Mouse (Mus musculus) spleen, postnatal 4 days (tissue): Measurements from ENCODE around the gene Lrba.

Experiments
- DNase-seq, 2 experiments: peaks; one replicate each; pipeline ENCODE4 v3.0.0; 2022; ENCODE audit warnings: low spot score in 2 of 2

Lrba gene

DNA sequence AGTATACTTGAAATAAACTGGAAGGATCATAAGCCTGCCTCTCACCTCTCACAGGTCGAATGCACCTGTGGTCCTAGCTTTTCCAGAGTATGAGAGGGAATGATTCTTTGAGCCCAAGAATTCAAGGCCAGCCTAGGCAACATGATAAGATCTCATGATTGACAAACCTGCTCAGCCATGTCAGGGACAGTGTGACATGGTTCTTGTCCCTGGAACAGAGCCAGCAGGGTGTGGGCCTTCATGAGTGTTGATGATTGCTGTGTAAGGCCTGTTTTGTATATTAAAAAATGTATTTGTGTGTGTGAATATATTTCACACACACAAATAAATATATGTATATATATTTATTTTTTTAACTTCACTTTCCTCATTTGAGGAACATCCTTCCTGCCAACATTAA is 29.3 kb downstream of the Lrba start:
- no peak for DNase-seq

DNA sequence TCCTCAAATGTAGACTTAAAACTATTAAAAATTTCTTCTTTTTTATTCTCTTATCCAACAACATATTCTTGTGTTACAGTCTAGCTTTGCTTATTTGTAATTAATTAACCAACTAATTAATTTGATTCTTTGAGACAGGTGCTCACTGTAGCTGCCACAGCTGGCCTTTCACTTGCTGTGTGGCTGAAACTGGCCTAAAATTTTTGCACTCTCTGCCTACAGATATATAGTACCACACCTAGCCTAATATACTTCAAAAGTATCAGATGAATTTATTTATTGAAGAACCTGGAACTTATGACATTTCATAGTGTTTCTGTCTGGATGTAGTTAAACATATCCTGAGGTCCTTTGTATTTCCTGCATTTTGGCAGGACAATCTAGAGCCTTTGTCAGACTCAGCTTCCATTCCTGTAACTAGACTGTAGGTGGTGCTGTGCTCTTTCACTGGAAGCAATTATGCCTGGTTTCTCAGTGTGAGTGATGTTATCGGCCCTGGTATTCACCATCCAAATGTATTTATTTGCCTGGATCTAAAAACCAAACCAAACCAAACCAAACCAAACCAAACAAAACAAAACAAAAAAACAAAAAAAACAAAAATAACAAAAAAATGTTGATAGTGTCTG is 43.7 kb downstream of the Lrba start:
- no peak for DNase-seq

DNA sequence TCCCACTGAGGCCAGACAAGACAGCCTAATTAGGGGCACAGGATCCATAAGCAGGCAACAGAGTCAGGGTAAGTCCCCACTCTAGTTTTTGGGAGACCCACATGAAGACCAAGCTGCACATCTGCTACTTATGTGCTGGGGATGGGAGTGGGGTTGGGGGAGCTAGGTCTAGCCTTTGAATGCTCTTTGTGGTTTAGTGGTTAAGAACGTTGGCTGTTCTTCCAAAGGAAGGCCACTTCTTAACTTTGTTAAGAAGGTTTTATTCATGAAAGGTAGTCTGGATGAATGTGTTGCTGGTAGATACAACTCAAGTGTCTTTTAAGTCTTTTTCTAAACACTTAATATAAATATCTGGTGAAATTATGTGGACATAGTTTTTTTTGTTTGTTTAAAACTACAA is 51.2 kb downstream of the Lrba start:
- DNase-seq, result no peak

DNA sequence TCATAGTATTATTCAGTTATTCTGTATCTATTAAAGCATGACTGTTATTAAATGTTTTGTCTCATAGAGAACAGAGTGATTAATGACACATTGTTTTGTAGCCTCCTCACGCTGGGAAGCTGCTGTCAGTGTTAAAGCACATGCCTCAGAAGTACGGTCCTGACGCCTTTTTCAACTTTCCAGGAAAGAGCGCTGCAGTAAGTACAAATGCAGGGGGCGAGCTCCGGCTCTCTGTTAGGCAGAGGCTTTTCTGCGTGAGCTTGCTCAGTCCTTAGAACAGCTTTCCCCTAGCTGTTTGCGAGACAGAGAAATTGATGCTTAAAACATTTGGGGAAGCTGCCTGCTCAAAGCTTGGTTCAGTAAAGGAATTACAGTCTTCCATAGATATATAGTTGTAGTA is 66.8 kb downstream of the Lrba start:
- no peak for DNase-seq

DNA sequence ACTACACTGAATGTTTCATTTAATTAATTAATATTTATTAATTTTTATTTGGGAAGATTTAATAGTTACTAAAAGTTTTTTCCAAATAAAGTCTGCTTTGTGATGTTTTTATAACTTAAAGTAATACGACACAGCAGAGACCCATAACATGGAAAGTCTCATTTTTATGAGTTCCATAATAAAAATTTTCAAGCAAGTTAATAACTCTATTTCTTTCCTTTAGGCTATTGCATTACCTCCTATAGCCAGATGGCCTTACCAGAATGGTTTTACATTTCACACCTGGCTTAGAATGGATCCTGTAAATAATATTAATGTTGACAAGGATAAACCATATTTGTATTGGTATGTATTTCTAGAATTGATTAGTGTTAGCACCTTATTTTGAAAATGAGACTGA is 70.4 kb downstream of the Lrba start:
- no peak for DNase-seq

DNA sequence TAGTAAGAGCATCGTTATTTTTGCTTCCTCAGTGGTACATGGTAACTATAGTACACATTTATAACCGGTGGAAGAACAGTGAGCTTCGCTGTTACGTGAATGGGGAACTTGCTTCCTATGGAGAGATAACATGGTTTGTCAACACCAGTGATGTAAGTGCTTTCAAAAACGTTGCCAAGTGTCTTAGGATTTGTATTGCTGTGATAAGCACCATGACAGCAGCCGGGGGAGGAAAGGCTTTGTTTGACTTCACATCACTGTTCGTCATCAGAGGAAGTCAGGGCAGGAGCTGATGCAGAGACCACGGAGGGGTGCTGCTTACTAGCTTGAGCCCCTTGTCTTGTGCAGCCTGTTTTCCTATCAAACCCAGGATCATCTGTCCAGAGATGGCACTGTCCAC is 71.7 kb downstream of the Lrba start:
- no peak for DNase-seq

DNA sequence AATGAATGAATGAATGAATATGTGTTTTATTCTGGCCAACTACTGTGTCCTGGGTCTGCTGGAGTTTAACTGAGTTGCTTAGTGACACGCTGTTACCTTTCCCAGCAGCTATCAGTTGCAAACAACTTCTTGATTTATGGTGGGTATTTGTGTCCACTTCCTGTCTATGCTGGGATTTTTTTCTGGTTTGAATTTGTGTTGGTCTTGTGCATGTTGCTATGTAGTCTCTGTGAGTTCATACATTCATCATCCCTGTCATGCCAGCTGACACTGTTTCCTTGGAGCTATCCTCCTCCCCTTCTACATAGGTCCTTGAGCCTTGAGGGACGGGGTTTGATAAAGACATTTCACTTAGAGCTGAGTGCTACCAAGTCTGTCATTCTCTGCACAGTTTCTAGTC is 84.4 kb downstream of the Lrba start:
- no peak for DNase-seq

DNA sequence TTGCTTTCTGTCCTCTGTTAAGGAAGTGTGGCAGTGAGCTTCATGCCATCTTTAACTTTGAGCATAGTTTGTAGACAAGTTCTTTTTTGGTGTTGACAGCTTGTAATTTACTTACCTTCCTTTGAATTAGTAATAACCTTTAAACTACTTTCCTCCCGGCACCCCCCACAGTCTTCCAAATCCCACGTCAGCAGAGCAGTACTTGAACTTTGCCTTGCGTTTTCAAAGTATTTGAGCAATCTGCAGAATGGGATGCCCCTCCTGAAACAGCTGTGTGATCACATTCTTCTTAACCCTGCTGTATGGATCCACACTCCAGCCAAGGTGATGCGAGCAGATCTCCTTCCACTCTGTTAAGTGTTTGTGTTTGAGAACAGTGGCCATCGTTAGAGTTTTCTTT is 85.7 kb downstream of the Lrba start:
- DNase-seq, result no peak

DNA sequence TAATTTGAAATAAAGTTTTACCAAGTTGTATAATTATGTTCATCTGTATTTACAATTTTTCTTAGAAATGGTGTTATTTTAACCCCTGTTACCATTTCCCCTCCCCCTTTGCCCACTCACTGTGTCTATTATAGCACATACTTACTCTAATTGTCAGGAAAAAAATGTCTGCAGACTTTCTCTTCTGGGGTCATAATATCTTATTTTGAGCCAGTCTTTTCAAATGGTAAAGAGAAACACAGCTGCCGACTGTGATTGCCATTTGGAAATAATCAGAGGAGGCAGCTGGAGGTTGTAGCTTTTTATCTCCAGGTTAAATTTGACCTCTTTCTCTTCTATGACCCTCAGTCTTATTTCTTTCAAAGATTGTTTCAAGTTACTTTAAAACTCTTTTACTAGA is 86.9 kb downstream of the Lrba start:
- DNase-seq, result no peak

DNA sequence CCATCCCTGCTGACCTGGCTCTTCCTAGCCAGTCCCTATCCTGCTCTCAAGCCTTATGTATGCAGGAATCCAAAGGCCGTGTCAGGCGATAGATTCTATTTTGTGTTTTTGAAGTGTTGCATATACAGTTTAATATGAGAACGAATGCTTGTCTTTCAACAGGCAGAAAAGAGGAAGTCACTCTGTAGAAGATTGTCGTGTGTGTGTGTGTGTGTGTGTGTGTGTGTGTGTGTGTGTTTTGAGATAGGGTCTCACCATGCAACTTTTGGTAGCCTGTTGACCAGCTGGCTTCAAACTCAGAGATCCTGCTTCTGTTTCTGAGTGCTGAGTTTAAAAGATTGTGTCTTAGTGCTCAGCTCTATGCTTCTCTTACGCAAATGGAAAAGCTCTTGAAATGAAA is 93.2 kb downstream of the Lrba start:
- no peak for DNase-seq

DNA sequence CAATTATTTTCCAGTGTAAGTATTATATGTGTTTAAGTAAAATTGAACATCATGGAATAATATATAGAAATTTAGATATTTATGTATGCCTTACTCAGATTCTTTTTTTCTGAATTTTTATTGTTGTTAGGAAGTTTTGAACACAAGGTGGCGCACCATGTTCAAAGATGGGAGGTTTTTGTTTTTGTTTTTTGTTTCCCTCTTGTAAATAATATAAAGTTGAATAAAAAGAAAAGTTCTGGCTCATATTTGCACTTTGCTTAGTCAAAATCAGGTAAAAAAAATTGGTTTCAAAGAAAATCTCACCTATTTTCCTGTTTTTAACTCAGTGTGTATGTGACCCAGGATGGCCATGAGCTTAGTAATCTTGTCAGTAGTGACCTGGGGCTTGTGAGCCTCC is 104.1 kb downstream of the Lrba start:
- DNase-seq, result no peak

DNA sequence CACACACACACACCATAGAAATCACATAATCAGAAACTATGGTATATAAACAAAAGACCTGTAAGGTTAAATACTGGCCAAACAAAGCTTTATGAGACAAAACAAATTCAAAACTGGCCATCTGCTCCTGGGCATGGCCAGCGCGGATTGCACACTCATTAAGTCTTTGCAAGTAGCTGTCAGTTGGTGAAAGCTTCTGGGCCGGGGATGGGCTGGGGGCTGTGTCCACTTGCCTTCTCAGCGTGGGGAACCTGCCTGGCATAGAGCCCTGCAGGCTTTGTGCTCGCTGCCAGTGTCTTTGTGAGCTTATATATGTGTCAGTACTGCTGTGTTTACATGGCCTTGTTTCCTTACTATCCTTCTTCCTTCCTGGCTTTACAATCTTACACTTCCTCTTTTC is 118.8 kb downstream of the Lrba start:
- no peak for DNase-seq

DNA sequence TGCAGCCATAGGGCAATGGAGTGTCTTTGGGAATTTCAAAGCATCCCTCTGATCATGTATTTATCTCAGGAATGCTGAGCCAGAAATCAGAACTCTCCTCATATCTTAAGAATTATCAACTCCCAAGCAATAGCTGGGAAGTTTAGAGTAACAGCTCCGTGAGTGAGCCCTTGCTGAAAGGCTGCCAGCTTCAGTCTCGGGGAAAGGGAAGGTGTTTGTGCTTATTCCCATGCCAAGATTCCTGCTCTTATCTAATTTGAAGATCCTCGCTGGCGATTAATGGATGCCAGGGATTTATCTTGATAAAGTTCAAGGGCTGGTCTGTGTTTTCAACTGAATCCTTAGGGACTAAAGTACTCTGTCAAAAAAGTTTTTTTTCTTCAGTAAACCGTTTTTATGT is 138.0 kb downstream of the Lrba start:
- DNase-seq, result no peak

DNA sequence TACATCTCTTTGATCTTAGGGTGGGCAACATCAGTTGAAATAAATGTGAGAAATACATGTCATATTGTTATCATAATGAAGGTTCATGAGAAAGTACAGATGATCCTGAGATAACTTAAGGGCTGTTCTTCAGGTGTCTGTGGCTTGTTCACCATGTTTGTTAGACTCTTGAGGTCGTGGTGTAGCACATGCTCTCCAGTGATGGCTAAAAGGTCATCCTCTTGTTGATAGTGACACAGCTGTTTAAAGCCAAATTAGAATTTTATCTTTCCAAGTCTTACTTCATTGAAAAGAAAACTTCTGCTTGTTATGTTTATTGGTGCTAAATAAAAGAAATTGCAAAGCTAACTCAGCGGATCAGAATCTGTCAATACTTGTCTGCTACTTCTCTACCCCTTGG is 147.0 kb downstream of the Lrba start:
- no peak for DNase-seq

DNA sequence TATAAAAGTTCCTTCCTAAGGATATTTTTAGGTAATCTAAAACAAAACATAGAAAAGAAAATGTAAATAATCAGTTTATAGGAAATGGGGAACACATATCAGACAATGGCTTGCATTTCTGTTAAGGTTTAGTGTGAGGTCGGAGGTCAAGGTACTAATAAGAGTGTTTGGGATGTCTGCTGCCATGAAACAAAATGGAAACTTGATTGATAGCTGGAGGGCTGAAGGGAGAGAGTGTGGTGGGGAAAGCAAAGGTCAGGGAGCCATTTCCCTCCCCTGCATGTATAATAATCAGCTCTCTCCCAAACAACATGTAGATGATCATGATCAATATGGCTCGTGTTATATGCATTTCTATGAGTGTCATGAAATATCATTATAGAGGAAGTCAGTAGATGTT is 150.8 kb downstream of the Lrba start:
- no peak for DNase-seq

DNA sequence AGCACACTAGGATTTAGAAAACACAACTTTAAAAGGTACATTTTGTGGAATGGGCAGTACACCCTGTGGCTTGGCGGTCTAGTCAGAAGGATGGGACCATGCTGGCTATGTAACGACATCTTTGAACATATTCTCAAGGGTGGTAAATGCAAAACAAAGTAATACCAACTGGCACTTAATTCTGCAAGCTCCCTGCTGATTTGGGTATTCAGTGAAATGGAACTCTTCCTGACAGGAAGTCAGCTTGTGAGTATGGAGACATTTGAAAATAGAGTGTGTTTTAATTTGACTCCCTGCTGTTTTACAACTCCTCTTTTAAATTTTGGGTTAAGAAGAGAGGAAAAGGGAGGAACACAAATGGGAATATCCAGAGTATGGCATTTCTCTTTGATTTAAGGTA is 158.1 kb downstream of the Lrba start:
- no peak for DNase-seq

DNA sequence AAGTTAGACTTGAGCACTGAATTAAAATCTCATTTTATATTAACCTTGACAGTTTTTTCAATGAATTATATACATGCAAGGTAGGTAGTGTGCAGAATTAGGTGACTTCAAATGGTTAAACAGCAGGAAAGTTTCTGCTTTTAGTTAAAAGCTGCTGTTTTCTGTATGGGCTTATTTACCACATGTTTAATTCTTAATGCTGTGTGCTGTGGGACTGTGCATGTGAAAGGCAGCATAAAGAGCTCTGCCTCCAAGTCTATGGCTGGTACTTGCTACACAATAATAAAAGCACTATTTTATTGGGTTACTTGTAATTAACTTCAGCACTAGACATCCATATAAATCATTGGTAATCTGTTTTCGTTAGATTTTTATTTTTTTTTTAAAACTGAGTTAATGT is 160.6 kb downstream of the Lrba start:
- DNase-seq, result no peak

DNA sequence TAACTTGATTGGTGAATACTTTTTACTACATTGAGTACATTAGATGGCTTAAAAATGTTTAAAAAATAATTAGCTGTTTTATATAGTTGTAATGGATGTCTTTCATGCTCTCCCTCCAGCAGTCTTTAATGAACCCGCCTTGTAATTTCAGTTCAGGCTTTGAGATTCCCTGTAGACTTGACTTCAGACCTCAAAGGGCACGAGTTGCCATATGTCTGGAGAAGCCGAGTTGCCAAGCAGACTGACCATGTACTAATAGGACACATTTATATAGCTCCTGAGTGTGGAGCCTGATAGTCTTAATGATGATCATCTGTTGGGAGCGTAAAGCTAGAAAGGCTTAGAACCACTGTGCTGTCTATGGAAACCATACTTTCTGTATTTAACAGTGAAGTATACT is 161.8 kb downstream of the Lrba start:
- DNase-seq, result no peak

DNA sequence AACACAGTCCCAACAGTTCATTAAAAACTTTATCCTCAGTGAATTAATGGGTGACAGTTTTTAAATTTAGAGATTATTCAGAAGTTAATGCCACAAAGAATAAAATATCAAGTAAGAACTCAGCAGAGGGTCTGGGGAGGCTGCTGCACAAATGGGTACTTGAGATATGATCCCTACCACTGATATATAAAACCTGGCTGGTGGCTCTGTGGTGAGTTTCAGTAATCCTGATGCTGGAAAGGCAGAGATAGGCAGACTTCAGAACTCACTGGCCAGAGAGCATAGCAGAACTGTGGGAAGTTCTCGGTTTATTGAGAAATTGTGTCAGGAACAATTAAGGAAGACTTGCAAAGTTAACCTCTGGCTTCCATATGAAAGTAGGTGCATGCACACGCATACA is 199.3 kb downstream of the Lrba start:
- DNase-seq, result no peak

DNA sequence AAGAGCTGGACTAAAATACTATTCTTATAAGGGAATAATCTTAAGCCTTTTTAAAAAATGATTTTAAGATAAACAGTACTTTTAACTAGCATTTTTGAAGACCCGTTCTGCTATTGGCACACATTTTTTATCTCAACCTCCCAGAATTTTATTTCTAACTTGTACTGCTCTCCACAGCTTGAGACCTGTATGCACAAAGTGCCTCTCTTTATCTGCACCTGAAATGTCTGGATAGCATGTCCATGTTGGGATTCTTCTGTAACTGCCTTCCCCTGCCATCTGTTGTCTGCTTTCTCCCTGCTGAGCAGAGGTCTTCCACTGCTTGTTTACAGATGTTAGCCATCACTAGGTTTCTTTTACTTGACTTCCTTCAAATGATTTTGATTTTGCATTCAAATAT is 202.3 kb downstream of the Lrba start:
- DNase-seq, result no peak

DNA sequence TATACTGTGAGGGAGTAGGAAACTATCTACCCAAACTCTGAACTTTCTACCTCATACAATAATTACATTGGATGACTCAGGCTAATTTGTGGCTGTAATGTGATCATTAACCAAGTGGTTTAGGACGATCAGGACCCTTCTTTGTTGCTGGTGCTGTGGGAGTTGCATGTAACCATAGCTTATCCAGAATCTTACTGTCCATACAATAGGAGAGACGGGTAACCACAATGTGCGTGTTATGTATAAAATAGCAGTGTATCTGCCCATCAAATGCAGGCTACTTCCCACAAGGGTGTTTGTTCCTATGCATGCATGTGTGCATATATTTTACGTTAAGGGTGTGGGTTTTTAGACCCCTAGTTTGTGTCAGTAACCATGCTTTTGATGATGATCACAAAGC is 219.0 kb downstream of the Lrba start:
- DNase-seq, result no peak

DNA sequence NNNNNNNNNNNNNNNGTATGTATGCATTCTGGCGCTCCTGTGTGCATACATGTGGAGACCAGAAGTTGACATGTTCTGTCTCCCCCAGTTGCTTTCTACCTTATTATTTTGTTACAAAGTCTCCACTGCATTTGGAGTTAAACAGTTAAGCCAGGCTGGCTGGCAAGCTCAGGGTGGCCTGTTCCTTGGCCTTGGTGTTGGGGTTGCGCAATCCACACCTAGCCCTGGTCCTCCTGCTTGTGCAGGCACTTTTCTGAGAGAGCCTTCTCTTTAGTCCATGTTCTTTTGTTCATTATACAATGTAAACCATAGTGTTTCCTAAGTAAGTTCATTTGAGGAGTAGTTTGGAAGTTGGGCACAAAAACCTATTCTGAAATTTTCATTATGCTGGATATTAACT is 226.7 kb downstream of the Lrba start:
- no peak for DNase-seq

DNA sequence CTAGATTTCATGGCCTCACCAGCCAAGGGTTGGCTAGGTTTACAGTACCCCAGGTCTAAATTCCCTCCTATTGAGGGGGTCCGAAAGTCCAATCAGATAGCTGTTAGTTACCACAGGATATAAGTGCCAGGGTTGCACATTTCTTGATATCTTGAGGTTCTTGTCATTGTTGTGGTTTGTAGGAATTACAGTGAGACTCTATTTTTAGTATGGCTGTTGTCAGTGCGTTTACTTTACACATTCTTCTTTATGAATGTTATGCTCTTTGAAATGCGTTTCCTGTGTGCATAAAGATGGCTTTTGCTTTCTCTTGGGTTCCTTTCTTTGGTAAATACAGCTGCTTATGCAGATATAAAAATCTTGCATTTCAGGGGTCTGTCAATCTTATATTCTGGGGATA is 237.1 kb downstream of the Lrba start:
- no peak for DNase-seq

DNA sequence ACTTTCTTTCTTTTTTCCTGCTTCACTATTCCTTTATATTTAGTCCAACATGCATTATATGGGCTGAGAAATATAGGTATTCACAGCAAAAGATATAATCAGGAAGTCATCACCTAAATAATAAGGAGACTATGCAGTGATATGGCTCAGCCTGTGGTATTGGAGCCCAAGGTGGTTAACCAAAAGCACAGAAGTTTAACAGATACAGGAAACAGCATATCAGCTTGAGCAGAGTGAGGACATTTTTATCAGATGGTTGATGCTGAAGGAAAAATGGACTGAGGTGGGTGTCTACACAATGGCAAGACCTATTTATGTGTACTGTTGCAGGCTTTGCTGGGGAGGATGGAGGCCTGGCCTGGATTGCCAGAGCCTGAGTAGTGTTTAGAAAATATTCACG is 265.5 kb downstream of the Lrba start:
- DNase-seq, result no peak

DNA sequence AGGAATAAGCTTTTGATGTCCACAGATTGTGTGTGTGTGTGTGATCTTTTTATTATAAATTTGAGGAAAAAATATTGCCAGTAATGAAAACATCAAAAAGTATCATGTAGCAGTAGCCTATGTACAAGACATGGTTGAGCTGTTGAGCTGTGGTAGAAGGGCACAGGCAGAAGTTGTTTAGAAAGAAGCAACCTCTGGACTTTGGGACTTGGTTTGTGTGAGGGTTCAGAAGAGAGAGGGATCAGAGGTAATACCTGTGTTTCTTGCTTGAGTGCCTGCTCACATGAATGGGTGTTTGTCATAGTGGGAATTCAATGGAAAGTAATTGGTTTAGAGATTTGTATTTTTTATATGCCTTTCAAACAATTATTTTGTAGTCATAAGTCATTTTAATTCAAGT is 276.1 kb downstream of the Lrba start:
- no peak for DNase-seq
